Mouse (Mus musculus): ENCODE measurements at regions not wholly inside any gene's neighbourhood (a gene's known extent, or its start where the extent isn't known, plus 50 kb on each side); places are given as distances from the start of the nearest gene placed in this dataset.

- TF ChIP-seq CTCF (IDR thresholded peaks at IDR 0.05 in 2 of 3, conservative IDR thresholded peaks at IDR 0.05 in 1 of 3; ENCODE audit: control insufficient read depth in 1 of 3, insufficient read depth in 1 of 3, low read depth in 2 of 3, low read length in 3 of 3, poor library complexity in 1 of 3, severe bottlenecking in 1 of 3): no peak
- no peak for TF ChIP-seq EP300 (IDR thresholded peaks at IDR 0.05; ENCODE audit: low read depth in 1 of 2, low read length in 2 of 2)
- TF ChIP-seq POLR2A (IDR thresholded peaks at IDR 0.05; ENCODE audit: control insufficient read depth in 1 of 2, insufficient read depth in 1 of 2, low read depth in 1 of 2, low read length in 2 of 2, poor library complexity in 1 of 2): no peak
- no peak for TF ChIP-seq BHLHE40 (IDR thresholded peaks at IDR 0.05; ENCODE audit: borderline replicate concordance, low read depth, low read length)
- no peak for TF ChIP-seq GATA1 (IDR thresholded peaks at IDR 0.05; ENCODE audit: low read depth, low read length)
- TF ChIP-seq USF1 (IDR thresholded peaks at IDR 0.05; ENCODE audit: low read depth, low read length): no peak
- no peak for TF ChIP-seq SIN3A (IDR thresholded peaks at IDR 0.05; ENCODE audit: low read length)
- TF ChIP-seq MAFK (IDR thresholded peaks at IDR 0.05; ENCODE audit: borderline replicate concordance, low read depth, low read length): no peak
- TF ChIP-seq ELF1 (IDR thresholded peaks at IDR 0.05; ENCODE audit: low read depth, low read length): no peak
Measured at GRCm38 (mm10) chr15:63497207-63497606, 347.8 kb downstream of the Gsdmc2 start.
